Mouse (Mus musculus): ENCODE results near the gene Gpd2.

DNA sequence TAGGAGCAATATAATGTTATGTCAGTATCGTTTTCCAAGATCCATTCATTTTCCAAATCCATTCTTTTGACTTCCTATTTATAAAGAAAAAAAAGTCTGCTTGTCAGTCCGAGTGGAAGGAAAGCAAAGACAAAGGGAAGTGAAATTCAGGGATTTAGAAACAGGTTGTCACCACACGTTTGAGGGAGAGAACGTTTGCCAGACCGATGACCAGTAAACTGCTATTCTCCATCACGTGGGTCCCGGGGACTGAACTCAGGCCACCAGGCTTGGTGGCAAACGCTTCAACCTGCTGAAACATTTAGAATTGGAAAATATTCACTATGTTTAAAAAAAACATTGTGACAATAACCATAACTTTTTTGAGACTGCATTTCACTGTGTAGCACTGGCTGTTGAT lies 93.8 kb downstream of the Gpd2 start:
- TF ChIP-seq CTCF (IDR thresholded peaks at IDR 0.05; ENCODE audit: borderline replicate concordance, insufficient read depth, low read length) (no peak), POLR2A (IDR thresholded peaks at IDR 0.05; ENCODE audit: low read depth, low read length) (no peak)
